Mouse (Mus musculus) bone marrow macrophage, adult 2 months (primary cell): ENCODE data around the gene 5530401A14Rik.

ENCODE experiments used
- CTCF ChIP-seq: IDR thresholded peaks from 2 replicates; pipeline ENCODE4 v1.5.1; 2012; ENCODE audit warnings: low read depth, mild to moderate bottlenecking, low read length, moderate library complexity
- POLR2A ChIP-seq: IDR thresholded peaks from 2 replicates; pipeline ENCODE4 v1.6.1; 2012; ENCODE audit warnings: mild to moderate bottlenecking, low read depth, low read length, borderline replicate concordance

- TF ChIP-seq CTCF (no peak), POLR2A (no peak)
Measured at GRCm38 (mm10) chr11:81926393-81926792, 65.9 kb downstream of the 5530401A14Rik start.
